Mouse (Mus musculus): ENCODE data around the gene Olfr914.

- no peak for TF ChIP-seq CTCF (IDR thresholded peaks at IDR 0.05; ENCODE audit: control insufficient read depth, insufficient read depth, insufficient read length)
- TF ChIP-seq MYOD1 (IDR thresholded peaks at IDR 0.05; ENCODE audit: control insufficient read depth, insufficient read length, low read depth) = no peak
- TF ChIP-seq MAX (IDR thresholded peaks at IDR 0.05) = no peak
- no peak for TF ChIP-seq MYOG (IDR thresholded peaks at IDR 0.05; ENCODE audit: control insufficient read depth, extremely low read depth, insufficient read length)
- TF ChIP-seq USF1 (IDR thresholded peaks at IDR 0.05; ENCODE audit: low read depth) = no peak
- no peak for TF ChIP-seq CEBPB (IDR thresholded peaks at IDR 0.05; ENCODE audit: low read depth)
Measured at GRCm38 (mm10) chr9:38591056-38591455, 13.8 kb upstream of the Olfr914 start.
